7 mouse cellular contexts compared by ENCODE assay signal in genomic region chr2:131040854-131041825, GRCm38 (mm10). TPM values are rescaled to one million over a fixed set of nuclear protein-coding genes. Genes with fewer than 3 reads are reported as not detected.
DNase-seq lines count a peak whose midpoint lies in the region; ATAC-seq and TF ChIP-seq lines count a peak whose summit lies in the region.

No protein-coding gene starts in this region.

- H3K9ac ChIP-seq in embryonic facial prominence, embryonic 11.5 days (replicated peaks; ENCODE audit: low read length): peak overlapping the region; percentile 73
- peak overlapping the region; percentile 78 for H3K9ac ChIP-seq in midbrain, postnatal 0 days (replicated peaks; ENCODE audit: low read length, poor library complexity, severe bottlenecking)

- 3% methylated on average over 110 of the region's 115 CpGs for WGBS in embryonic facial prominence, embryonic 11.5 days
- WGBS in midbrain, postnatal 0 days: 3% methylated on average over 102 of the region's 115 CpGs

- H3K9me3 ChIP-seq in embryonic facial prominence, embryonic 11.5 days (replicated peaks; ENCODE audit: control insufficient read depth, low read length): no peaks in the 10 kb centered on the region
- no peaks in the 10 kb centered on the region for H3K9me3 ChIP-seq in midbrain, postnatal 0 days (ENCODE audit: low read length)

- 0 out of 2 replicates have a peak, but pooled peaks have one; percentile 21 for ATAC-seq in embryonic facial prominence, embryonic 11.5 days (replicated peaks; ENCODE audit: insufficient number of reproducible peaks, low FRiP score, low TSS enrichment, low read depth)
- ATAC-seq in midbrain, postnatal 0 days (ENCODE audit: low FRiP score): peak; percentile 83
- ATAC-seq in megakaryocyte progenitor cell, adult 5-6 weeks (replicated peaks; ENCODE audit: poor library complexity): no peak

- peak overlapping the region; percentile 42 for H3K4me3 ChIP-seq in embryonic facial prominence, embryonic 11.5 days (ENCODE audit: low read depth, low read length)
- H3K4me3 ChIP-seq in midbrain, postnatal 0 days (ENCODE audit: low read depth, low read length): peak overlapping the region; percentile 60

- no peaks in the 10 kb centered on the region for H3K36me3 ChIP-seq in embryonic facial prominence, embryonic 11.5 days (replicated peaks; ENCODE audit: control insufficient read depth, insufficient read depth, low read depth, low read length)
- H3K36me3 ChIP-seq in midbrain, postnatal 0 days (ENCODE audit: insufficient read depth, low read length): no peaks in the 10 kb centered on the region

- H3K4me2 ChIP-seq in embryonic facial prominence, embryonic 11.5 days (ENCODE audit: low read depth, low read length): peak overlapping the region; percentile 97
- H3K4me2 ChIP-seq in midbrain, postnatal 0 days (ENCODE audit: low read depth, low read length, poor library complexity, severe bottlenecking): peak overlapping the region; percentile 86

- no peak overlapping the region for H3K27ac ChIP-seq in embryonic facial prominence, embryonic 11.5 days (replicated peaks; ENCODE audit: low read depth, low read length)
- peak overlapping the region; percentile 74 for H3K27ac ChIP-seq in midbrain, postnatal 0 days (ENCODE audit: low read depth, low read length)

- H3K27me3 ChIP-seq in embryonic facial prominence, embryonic 11.5 days (ENCODE audit: control insufficient read depth, insufficient read depth, low read length): peaks cover 32% of the 10 kb centered on the region
- no peaks in the 10 kb centered on the region for H3K27me3 ChIP-seq in midbrain, postnatal 0 days (ENCODE audit: insufficient read depth, low read length)

- no peaks in the 10 kb centered on the region for H3K4me1 ChIP-seq in embryonic facial prominence, embryonic 11.5 days (ENCODE audit: control insufficient read depth, insufficient read depth, low read length)
- H3K4me1 ChIP-seq in midbrain, postnatal 0 days (ENCODE audit: insufficient read depth, low read length): peaks cover 2% of the 10 kb centered on the region; the same call in 1 of the 2 replicates

- no peak for TF ChIP-seq CTCF in midbrain, postnatal 0 days (IDR thresholded peaks at IDR 0.05)

- DNase-seq in urinary bladder, postnatal 25 days (ENCODE audit: low spot score): peak; percentile 42
- DNase-seq in urinary bladder, postnatal 14 days (ENCODE audit: low spot score): no peak
- DNase-seq in embryonic facial prominence, embryonic 11.5 days (ENCODE audit: low spot score): peak; percentile 63
- DNase-seq in heart, postnatal 4 days: peak; percentile 50
- peak; percentile 67 to 85 for DNase-seq in left cerebral cortex, adult 8-10 months (ENCODE audit: low spot score in 2 of 2)
- DNase-seq in midbrain, postnatal 0 days (ENCODE audit: low spot score): peak; percentile 73

RNA-seq across cellular contexts. Expression of gene Gfra4, which starts 1.7 kb away (rescaled TPM):
- polyA plus RNA-seq in embryonic facial prominence, embryonic 11.5 days (2014; fragmentation: Nextera tagmentation; extraction: Ambion mirVana): 13.3 and 15.3 TPM in 2 replicates
- 1 to 10 TPM; 4.1 to 4.5 TPM for total RNA-seq in heart, postnatal 4 days (2021)
- total RNA-seq in left cerebral cortex, adult 8-10 months (2022): 10 to 100 TPM; 52.6 to 58.6 (median 55.9) TPM
- total RNA-seq in midbrain, postnatal 0 days (2014; rRNA removed): 56.3 and 68.6 TPM in 2 replicates
- 57.9 and 62.2 TPM in 2 replicates for polyA plus RNA-seq in midbrain, postnatal 0 days (2015; fragmentation: Nextera tagmentation; extraction: Ambion mirVana)
- total RNA-seq in megakaryocyte progenitor cell, adult 5-6 weeks (2015): not detected in 2 replicates
- total RNA-seq in megakaryocyte progenitor cell, adult 5-6 weeks (2017): not detected in 2 replicates

RNA-seq across cellular contexts. Expression of gene Adam33, which starts 22.5 kb away (rescaled TPM):
- 0.57 and 0.80 TPM in 2 replicates for polyA plus RNA-seq in embryonic facial prominence, embryonic 11.5 days (2014; fragmentation: Nextera tagmentation; extraction: Ambion mirVana)
- 1 to 10 TPM; 2.4 to 3.2 TPM for total RNA-seq in heart, postnatal 4 days (2021)
- total RNA-seq in left cerebral cortex, adult 8-10 months (2022): 1 to 10 TPM; 7.0 to 9.8 (median 9.0) TPM
- total RNA-seq in midbrain, postnatal 0 days (2014; rRNA removed): 0.57 and 1.4 TPM in 2 replicates
- polyA plus RNA-seq in midbrain, postnatal 0 days (2015; fragmentation: Nextera tagmentation; extraction: Ambion mirVana): 2.1 TPM in 2 replicates
- total RNA-seq in megakaryocyte progenitor cell, adult 5-6 weeks (2015): not detected in 2 replicates
- not detected in 2 replicates for total RNA-seq in megakaryocyte progenitor cell, adult 5-6 weeks (2017)

RNA-seq across cellular contexts. Expression of gene Siglec1, which starts 45.4 kb away (rescaled TPM):
- 0.07 and 0.11 TPM in 2 replicates for polyA plus RNA-seq in embryonic facial prominence, embryonic 11.5 days (2014; fragmentation: Nextera tagmentation; extraction: Ambion mirVana)
- total RNA-seq in heart, postnatal 4 days (2021): under 1 TPM; 0.52 to 0.79 TPM
- total RNA-seq in left cerebral cortex, adult 8-10 months (2022): under 1 TPM; 0.46 to 0.65 (median 0.64) TPM
- 1.4 and 1.9 TPM in 2 replicates for total RNA-seq in midbrain, postnatal 0 days (2014; rRNA removed)
- polyA plus RNA-seq in midbrain, postnatal 0 days (2015; fragmentation: Nextera tagmentation; extraction: Ambion mirVana): 0.22 and 0.27 TPM in 2 replicates
- 0.05 and 0.07 TPM in 2 replicates for total RNA-seq in megakaryocyte progenitor cell, adult 5-6 weeks (2015)
- 0.10 TPM in 1 of 2 replicates, not detected in the other for total RNA-seq in megakaryocyte progenitor cell, adult 5-6 weeks (2017)

Comparison
In these comparisons a context has a peak if more than half of its experiments do, and no peak if none do; other contexts are left out.
1. RNA of gene Gfra4, which starts 1.7 kb away (total RNA-seq): 56.3 to 68.6 TPM in midbrain, postnatal 0 days and 52.6 to 58.6 TPM in left cerebral cortex, adult 8-10 months; 4.1 to 4.5 TPM in heart, postnatal 4 days and not detected in megakaryocyte progenitor cell, adult 5-6 weeks; every median in the first group is over 4 times any median in the second.